Mouse (Mus musculus): ENCODE measurements around the gene Vasp. TPM values are rescaled to one million over a fixed set of nuclear protein-coding genes. Genes with fewer than 3 reads are reported as not detected.

The Vasp gene
- total RNA-seq, 2 experiments from 2014 or later = 26.7 to 27.7 TPM

DNA sequence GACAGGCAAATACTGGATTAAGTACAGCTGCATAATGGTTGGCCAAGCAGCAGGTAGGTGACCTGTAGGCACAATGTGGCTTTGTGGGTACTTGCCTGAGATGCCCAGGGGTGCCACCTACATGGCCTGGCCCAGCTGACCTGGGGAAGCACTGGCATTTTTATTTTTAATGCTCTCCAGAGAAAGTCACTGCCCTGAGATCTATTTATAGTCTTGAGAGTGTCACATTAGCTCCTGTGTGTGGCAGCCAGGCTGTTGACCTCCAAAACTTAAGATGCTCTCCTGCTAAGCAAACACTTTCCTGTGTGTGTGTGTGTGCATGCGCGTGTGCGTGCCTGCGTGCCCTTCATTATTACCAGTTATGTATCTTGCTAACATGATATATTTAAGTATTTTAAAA, 33.3 kb downstream of the Vasp start:
- DNase-seq = peak; percentile 46 to 67

DNA sequence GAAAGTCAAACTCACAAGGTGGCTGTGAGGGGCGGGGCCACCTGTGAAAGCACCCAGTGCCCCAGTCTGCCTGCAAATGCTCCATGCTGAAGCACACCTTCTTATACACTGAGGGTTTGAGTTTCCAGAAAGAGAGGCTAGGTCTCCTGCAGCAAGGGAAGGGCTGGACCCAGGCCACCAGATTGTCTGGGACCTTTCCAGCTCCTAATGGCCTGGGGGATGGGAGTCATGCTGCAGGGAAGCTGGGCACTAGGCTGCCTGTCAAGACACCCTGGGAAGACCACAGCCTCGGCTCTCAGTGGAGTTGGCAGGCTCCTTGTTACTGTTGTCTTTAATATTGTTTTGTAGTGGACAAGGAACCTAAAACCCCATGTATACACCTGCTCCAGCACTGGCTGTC, 35.2 kb downstream of the Vasp start:
- peak; percentile 64 to 70 for DNase-seq

DNA sequence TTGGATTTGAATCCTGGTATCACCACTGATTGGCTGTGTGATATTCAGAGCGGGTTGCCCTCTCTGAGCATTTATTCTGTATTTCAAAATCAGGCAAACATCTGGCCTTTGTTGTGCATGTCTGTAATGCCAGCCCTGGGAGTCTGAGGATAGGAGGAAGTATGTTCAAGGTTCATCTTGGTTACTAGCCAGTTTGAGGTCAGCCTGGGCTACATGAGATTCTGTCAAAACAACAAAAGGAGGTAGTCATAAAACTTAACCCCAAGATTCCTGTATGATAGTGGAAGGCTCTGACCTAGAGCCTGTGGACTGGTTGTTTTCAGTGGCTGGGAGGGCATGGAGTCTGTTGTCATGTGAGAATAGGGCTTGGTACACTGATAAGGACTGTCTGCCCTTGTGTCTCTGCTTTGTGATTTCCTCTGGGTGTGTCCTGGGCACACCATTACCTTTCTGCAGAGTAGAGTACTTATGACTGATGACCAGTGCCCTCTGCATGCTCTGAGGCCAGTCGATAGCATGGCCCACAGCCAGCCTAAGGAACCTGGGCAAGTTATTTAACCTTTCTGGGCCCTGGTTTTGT, 36.4 kb downstream of the Vasp start:
- no peak for DNase-seq

DNA sequence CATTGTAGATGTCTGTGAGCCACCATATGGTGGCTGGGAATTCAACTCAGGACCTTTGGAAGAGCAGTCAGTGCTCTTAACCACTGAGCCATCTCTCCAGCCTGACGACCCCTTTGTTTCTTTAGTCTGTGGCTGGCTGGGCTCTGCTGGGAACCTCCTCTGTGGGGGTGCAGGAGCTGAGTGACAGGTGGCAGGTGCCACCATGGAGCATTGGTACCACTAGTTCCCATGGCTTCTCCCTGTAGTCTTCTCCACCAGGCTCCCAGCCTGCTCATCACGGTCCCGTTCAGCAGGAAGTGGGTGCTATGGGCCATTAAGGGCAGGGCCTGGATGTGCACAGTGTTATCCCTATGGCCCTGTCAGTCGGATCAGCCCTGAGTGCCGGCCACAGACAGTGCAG, 37.0 kb downstream of the Vasp start:
- no peak for DNase-seq

- DNase-seq = no peak
Observed at GRCm38 (mm10) chr7:19231849-19232248, 39.8 kb downstream of the Vasp start.

- DNase-seq = no peak
Observed at GRCm38 (mm10) chr7:19230899-19231298, 40.7 kb downstream of the Vasp start.

DNA sequence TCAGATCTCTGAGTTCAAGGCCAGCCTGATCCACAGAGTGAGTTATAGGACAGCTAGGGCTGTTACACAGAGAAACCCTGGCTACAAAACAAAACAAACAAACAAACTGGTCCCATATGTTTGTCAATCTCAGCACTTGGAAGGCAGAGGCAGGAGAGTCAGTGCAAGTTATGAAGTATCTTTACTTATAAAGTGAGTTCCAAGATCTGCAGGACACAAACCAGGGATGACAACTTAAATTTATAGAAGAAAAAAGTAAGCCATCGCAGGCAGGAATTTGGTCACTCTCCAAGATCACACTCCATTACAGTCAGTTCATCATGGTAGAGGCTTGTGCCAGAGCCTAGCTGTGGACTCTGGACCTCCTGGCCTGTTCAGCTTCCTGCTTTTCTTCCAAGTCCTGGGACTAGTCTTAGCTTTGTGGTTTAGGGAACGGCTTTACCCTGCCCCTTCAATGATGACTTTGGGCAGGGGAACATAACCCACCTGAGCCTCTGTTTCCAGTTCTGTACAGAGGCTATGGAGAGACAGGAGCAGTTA, 41.5 kb downstream of the Vasp start:
- DNase-seq = no peak

GRCm38 (mm10) chr7:19229404-19229803, 42.2 kb downstream of the Vasp start:
- DNase-seq = no peak

DNA sequence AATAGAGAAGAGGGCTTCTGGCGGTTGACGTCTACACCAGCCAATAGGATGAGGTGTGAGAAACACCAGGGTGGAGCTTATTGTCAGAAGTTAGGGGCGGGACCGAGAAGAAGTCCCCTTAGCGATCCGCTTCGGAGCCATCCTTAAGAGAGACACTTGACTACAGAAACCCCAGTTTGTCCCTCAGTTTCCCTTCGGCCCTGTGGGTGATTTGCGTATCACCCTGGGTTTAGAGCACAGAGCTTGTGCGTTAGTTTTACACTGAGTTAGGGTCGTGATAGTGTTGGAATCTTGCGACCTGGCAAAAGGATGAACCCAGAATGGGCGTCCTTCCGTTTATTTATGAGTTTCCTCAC, 42.8 kb downstream of the Vasp start:
- no peak for DNase-seq

GRCm38 (mm10) chr7:19227883-19228792, 43.5 kb downstream of the Vasp start, which contains the start of gene Opa3:
Opa3 (plus strand) TSS chr7:19228334.
- DNase-seq = peak; percentile 99 to 100

- DNase-seq = peak; percentile 50 to 55
Observed at GRCm38 (mm10) chr7:19226817-19227797, 44.5 kb downstream of the Vasp start.

GRCm38 (mm10) chr7:19224933-19225332, 46.7 kb downstream of the Vasp start:
- DNase-seq = peak in 1 of 2 experiments; percentile 70

- no peak for DNase-seq
Observed at GRCm38 (mm10) chr7:19222875-19223274, 48.7 kb downstream of the Vasp start.

DNA sequence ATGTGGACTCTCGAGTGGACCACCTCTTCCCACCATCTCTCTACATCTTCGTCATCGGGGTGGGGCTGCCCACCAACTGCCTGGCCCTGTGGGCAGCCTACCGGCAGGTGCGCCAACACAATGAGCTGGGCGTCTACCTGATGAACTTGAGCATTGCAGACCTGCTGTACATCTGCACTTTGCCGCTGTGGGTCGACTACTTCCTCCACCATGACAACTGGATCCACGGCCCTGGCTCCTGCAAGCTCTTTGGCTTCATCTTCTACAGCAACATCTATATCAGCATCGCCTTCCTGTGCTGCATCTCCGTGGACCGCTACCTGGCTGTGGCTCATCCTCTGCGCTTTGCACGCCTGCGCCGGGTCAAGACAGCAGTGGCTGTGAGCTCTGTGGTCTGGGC, 49.4 kb downstream of the Vasp start:
- DNase-seq = no peak

GRCm38 (mm10) chr7:19220061-19220460, 51.6 kb downstream of the Vasp start:
- DNase-seq = no peak

- no peak for DNase-seq
Observed at GRCm38 (mm10) chr7:19217944-19218343, 53.7 kb downstream of the Vasp start.

GRCm38 (mm10) chr7:19217492-19217891, 54.1 kb downstream of the Vasp start:
- DNase-seq = no peak

DNA sequence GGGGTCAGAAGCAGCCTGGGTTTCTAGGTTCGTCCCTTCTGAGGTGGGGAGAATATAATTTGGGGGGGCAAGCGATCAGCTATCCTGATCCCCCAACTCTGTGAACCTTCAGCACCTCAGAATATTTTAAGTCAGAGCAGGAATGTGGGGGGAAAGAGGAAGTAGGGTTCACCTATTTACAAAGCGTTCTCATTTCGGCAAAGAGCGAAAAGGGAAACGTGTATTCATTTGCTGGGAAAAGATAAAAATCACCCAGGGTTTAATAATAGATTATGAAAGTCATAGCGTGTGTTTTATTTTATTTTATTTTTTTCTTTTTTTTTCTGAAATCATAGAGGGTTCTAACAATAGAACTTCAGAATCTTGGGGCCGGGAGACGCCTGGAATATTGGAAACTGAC, 56.7 kb downstream of the Vasp start:
- DNase-seq = no peak

DNA sequence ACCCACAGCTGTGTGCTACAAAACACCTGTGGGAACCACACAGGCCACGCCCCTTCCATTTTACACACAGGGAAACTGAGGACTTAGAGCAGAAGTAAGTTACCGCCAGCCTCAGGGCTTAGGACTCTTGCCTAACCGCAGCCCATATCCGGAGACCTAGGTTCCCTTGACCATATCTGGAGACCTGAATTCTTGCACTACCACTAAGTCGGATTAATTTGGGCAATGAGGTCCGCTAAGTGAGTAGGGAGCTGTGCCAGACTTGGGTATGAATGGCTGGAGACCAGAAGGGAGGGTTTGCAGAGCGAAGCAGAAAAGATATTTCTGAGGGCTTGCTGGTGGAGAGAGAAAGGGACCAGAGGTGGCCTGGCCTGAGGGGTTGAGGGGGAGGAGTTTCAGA, 57.2 kb downstream of the Vasp start:
- no peak for DNase-seq

DNA sequence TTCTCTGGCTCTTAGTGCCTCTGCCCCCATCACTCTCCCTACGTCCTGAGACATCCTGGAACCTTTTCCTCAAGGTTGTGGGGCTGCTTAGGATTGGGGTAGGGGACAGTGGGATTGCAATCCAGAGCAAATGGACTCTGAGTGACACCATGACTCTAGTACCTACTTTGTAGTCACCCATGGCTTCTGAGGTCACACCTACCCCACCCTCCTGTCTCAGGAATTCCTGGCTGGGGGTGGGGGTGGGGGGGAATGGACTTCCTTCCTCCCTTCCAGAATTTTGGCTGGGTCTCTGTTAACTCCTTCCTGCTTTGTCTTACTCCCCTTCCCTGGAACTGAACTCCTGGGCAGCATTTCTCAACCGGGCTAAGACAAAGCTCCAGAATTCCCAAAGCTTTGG, 58.2 kb downstream of the Vasp start:
- DNase-seq = peak in 1 of 2 experiments; percentile 48

DNA sequence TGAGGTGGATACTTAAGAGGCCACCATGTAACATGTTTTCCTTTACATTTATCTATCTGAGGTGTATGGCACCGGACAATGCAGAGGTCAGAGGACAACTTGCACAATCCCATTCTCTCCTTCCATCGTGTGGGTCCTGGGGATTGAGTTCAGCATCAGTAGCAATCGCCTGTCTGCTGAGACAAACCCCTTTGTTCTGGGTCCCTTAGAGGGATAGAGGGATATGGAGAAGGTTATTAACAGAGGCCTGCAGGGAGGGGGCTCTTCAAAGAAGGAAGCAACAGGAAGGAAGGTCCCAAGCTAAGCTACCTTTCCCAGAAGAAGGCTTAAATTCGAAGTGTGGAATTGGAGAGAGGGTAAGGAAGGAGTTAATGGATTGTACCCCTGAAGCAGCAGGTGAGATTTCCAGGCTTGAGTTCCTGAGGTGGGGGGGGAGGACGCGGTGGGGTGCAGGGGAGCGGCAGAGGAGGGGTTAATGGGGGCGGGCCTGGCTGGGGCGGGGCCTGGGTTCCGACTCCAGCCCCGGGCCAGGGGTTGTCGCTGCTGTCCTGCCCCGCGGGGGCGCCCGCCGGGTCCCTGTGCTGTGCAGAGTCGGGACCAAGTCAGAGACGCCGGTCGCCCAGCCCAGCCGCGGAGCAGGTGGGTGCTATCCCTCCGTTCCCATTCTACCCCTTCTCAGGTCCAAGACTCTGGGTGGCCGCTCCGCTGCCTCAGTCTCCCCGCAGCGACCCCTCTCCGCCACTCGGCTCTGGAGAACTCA, 59.4 kb downstream of the Vasp start, which contains the start of gene Gpr4:
Gene Gpr4, plus strand, starts transcription at position 543 of the 760 bp plus-strand sequence.
- peak; percentile 42 to 66 for DNase-seq
